Mouse (Mus musculus) inflammation-experienced regulatory T-cells, adult 6 months (primary cell): ENCODE measurements at regions not wholly inside any gene's neighbourhood (a gene's known extent, or its start where the extent isn't known, plus 50 kb on each side); places are given as distances from the start of the nearest gene placed in this dataset.
A peak's percentile ranks its signal among the peaks of the same experiment; 100 is the strongest.

ENCODE experiments used
- ATAC-seq: one replicate; pipeline ENCODE4 v1.8.0; 2017

GRCm38 (mm10) chr10:120666202-120666860 lies 190.1 kb upstream of the Hmga2 start:
- no peak for ATAC-seq

GRCm38 (mm10) chr10:120665670-120666069 lies 189.4 kb upstream of the Hmga2 start:
- no peak for ATAC-seq

GRCm38 (mm10) chr10:120664419-120664818 lies 188.2 kb upstream of the Hmga2 start:
- ATAC-seq: no peak

GRCm38 (mm10) chr10:120663396-120663795 lies 187.1 kb upstream of the Hmga2 start:
- no peak for ATAC-seq

GRCm38 (mm10) chr10:120660503-120660902 lies 184.2 kb upstream of the Hmga2 start:
- no peak for ATAC-seq

GRCm38 (mm10) chr10:120655238-120655931 lies 179.1 kb upstream of the Hmga2 start:
- no peak for ATAC-seq

GRCm38 (mm10) chr10:120652525-120653215 lies 176.4 kb upstream of the Hmga2 start:
- ATAC-seq: no peak

GRCm38 (mm10) chr10:120651845-120652244 lies 175.6 kb upstream of the Hmga2 start:
- no peak for ATAC-seq

GRCm38 (mm10) chr10:120650336-120650735 lies 174.1 kb upstream of the Hmga2 start:
- ATAC-seq: no peak

GRCm38 (mm10) chr10:120648741-120649140 lies 172.5 kb upstream of the Hmga2 start:
- ATAC-seq: no peak

GRCm38 (mm10) chr10:120648031-120648430 lies 171.8 kb upstream of the Hmga2 start:
- no peak for ATAC-seq

- ATAC-seq: no peak
These were observed 171.1 kb upstream of the Hmga2 start for GRCm38 (mm10) chr10:120647323-120647722.

- no peak for ATAC-seq
These were observed 170.6 kb upstream of the Hmga2 start for GRCm38 (mm10) chr10:120646862-120647311.

- ATAC-seq: no peak
These were observed 164.6 kb upstream of the Hmga2 start for GRCm38 (mm10) chr10:120640847-120641246.

GRCm38 (mm10) chr10:120638316-120638715 lies 162.0 kb upstream of the Hmga2 start:
- ATAC-seq: no peak

- no peak for ATAC-seq
These were observed 159.7 kb upstream of the Hmga2 start for GRCm38 (mm10) chr10:120635818-120636543.

GRCm38 (mm10) chr10:120635194-120635593 lies 158.9 kb upstream of the Hmga2 start:
- no peak for ATAC-seq

GRCm38 (mm10) chr10:120632071-120632470 lies 155.8 kb upstream of the Hmga2 start:
- ATAC-seq: no peak

- ATAC-seq: peak; percentile 52
These were observed 151.8 kb upstream of the Hmga2 start for GRCm38 (mm10) chr10:120628066-120628465.

GRCm38 (mm10) chr10:120625474-120625873 lies 149.2 kb upstream of the Hmga2 start:
- peak; percentile 77 for ATAC-seq

- no peak for ATAC-seq
These were observed 148.1 kb upstream of the Hmga2 start for GRCm38 (mm10) chr10:120624203-120624942.

- ATAC-seq: peak; percentile 91
These were observed 140.2 kb upstream of the Hmga2 start for GRCm38 (mm10) chr10:120616406-120617015.
